Mouse (Mus musculus) left cerebral cortex, postnatal 10 days (tissue): ENCODE measurements around the gene Mafk. TPM values are rescaled to one million over a fixed set of nuclear protein-coding genes. Genes with fewer than 3 reads are reported as not detected.

ENCODE experiments used
- DNase-seq, 2 experiments: peaks; one replicate each; pipeline ENCODE4 v3.0.0; 2021 to 2022; ENCODE audit warnings: low spot score in 2 of 2, mixed read lengths in 1 of 2; ENCODE audit errors: extremely low spot score in 1 of 2
- intact Hi-C: fragments of 180-260 bp; cut with DNase I; formaldehyde crosslinking; loops from one replicate; pipeline ENCODE4 v1.15.1; 2025
- microRNA-seq: library from miRNA; unstranded; fragments of <30 nt; microRNA quantifications from one replicate; pipeline ENCODE4 v1.2.0, GENCODE M21; 2022
- total RNA-seq, 2 experiments: library from RNA; stranded (reverse); gene quantifications; 2 replicates each; pipeline ENCODE4 v1.2.3; 2021

The Mafk gene
- total RNA-seq, 2 experiments from 2014 or later: 7.0 to 7.8 TPM

GRCm38 (mm10) chr5:139832125-139832524, 40.8 kb downstream of the Mafk start:
- no peak for DNase-seq
- intact Hi-C loops: loop anchor here (10.0 kb wide), 1 partner anchor 503 kb away; the partner anchor contains the start of gene Mrm2

GRCm38 (mm10) chr5:139835706-139836105, 44.4 kb downstream of the Mafk start:
- intact Hi-C loops: loop anchor here (5.0 to 10.0 kb wide), 3 partner anchors 307 to 499 kb away; partner anchors contain the start of gene Mrm2
- DNase-seq: no peak

GRCm38 (mm10) chr5:139838476-139838892, 47.2 kb downstream of the Mafk start:
- DNase-seq: peak in 1 of 2 experiments; percentile 67
- intact Hi-C loops: loop anchor here (5.0 to 10.0 kb wide), 3 partner anchors 304 to 496 kb away; partner anchors contain the start of gene Mrm2

- intact Hi-C loops: loop anchor here (5.0 to 10.0 kb wide), 3 partner anchors 303 to 496 kb away; partner anchors contain the start of gene Mrm2
- no peak for DNase-seq
Measured at GRCm38 (mm10) chr5:139839142-139839541, 47.8 kb downstream of the Mafk start.

- intact Hi-C loops: no loop called here
- DNase-seq: no peak
Measured at GRCm38 (mm10) chr5:139849626-139850320, 58.5 kb downstream of the Mafk start.

Small RNAs within 50 kb of the gene (microRNA-seq; reads per million reads assigned to microRNA genes)
- gene Mir7037: 3.4 reads per million, percentile 7 among the genes with 10 or more reads in this experiment

Other genes starting within 250 kb of the Mafk start
- gene Uncx, start 248.0 kb upstream of the Mafk start, total RNA-seq: under 1 TPM in 1 of 2 experiments, not detected in 1; 0.21 TPM
- 1 to 10 TPM; 4.3 to 4.6 TPM for gene Micall2, start 55.2 kb upstream of the Mafk start, total RNA-seq
- gene Ints1, start 15.8 kb upstream of the Mafk start, total RNA-seq: 100 to 1,000 TPM in 1 of 2 experiments, 10 to 100 TPM in 1; 93.4 to 106 TPM
- gene Tmem184a, start 28.4 kb downstream of the Mafk start, total RNA-seq: under 1 TPM in 1 of 2 experiments, not detected in 1; 0.43 TPM
- not detected for gene Gm26938, start 34.9 kb downstream of the Mafk start, total RNA-seq
- 10 to 100 TPM; 18.3 to 18.4 TPM for gene Psmg3, start 35.4 kb downstream of the Mafk start, total RNA-seq
- gene Elfn1, start 116.4 kb downstream of the Mafk start, total RNA-seq: 10 to 100 TPM; 40.4 to 48.8 TPM